Mouse (Mus musculus) neural tube, embryonic 15.5 days (tissue): Measurements from ENCODE around the gene Dmrtb1. TPM values are rescaled to one million over a fixed set of nuclear protein-coding genes. Genes with fewer than 3 reads are reported as not detected.

Source experiments
- ATAC-seq: fragments of 200-750 bp; cut with Nextera tagmentation; 2 replicates; pipeline ENCODE4 v1.8.0; 2017; ENCODE audit warnings: mild to moderate bottlenecking, moderate TSS enrichment, moderate library complexity; ENCODE audit not compliant: low FRiP score
- H3K27ac ChIP-seq: fragments of 300-500 bp; sonication (generic); replicated peaks from 2 replicates; pipeline ENCODE4 v1.5.1; 2015; ENCODE audit warnings: mild to moderate bottlenecking, inconsistent platforms
- H3K27me3 ChIP-seq: fragments of 300-500 bp; sonication (generic); replicated peaks from 2 replicates; pipeline ENCODE4 v1.6.1; 2015; ENCODE audit warnings: inconsistent platforms
- H3K36me3 ChIP-seq: fragments of 300-500 bp; sonication (generic); 2 replicates; pipeline ENCODE4 v1.6.1; 2015; ENCODE audit warnings: inconsistent platforms
- H3K4me1 ChIP-seq: fragments of 300-500 bp; sonication (generic); 2 replicates; pipeline ENCODE4 v1.6.1; 2015; ENCODE audit warnings: inconsistent platforms
- H3K4me2 ChIP-seq: fragments of 300-500 bp; sonication (generic); 2 replicates; pipeline ENCODE4 v1.6.1; 2015; ENCODE audit warnings: inconsistent platforms, mild to moderate bottlenecking, moderate library complexity
- H3K4me3 ChIP-seq: fragments of 300-500 bp; sonication (generic); replicated peaks from 2 replicates; pipeline ENCODE4 v1.5.1; 2015; ENCODE audit warnings: mild to moderate bottlenecking, inconsistent platforms
- H3K9ac ChIP-seq: fragments of 300-500 bp; sonication (generic); replicated peaks from 2 replicates; pipeline ENCODE4 v1.6.1; 2015; ENCODE audit warnings: mild to moderate bottlenecking, inconsistent platforms
- H3K9me3 ChIP-seq: fragments of 300-500 bp; sonication (generic); replicated peaks from 2 replicates; pipeline ENCODE4 v1.6.1; 2016; ENCODE audit warnings: inconsistent platforms
- WGBS: fragments of 180-500 bp; shearing (Covaris S2); methylation state at CpG from one replicate; pipeline ENCODE4 v1.1.7; 2015; ENCODE audit warnings: mixed read lengths; 5-methylcytosine and 5-hydroxymethylcytosine counted together
- microRNA-seq: library from miRNA; unstranded; fragments of <30 nt; microRNA quantifications from one replicate; pipeline ENCODE4, GENCODE M21; 2017
- polyA plus RNA-seq: library from polyadenylated mRNA; unstranded; fragments of >200 nt; fragmentation: Nextera tagmentation; extraction: Ambion mirVana; gene quantifications from 2 replicates; pipeline ENCODE4 v1.2.1, GENCODE M21; 2015

The Dmrtb1 gene
- polyA plus RNA-seq, 1 experiment from 2014 or later: 9.0 TPM

GRCm38 (mm10) chr4:107641624-107642023 lies 42.4 kb downstream of the Dmrtb1 start:
- Histone ChIP-seq H3K9me3 (no peaks in the 10 kb centered on the region), H3K9ac (no peak overlapping the region), H3K27ac (no peak overlapping the region), H3K4me1 (peaks cover 4% of the 10 kb centered on the region; the same call in 1 of the 2 replicates), H3K27me3 (no peaks in the 10 kb centered on the region), H3K4me2 (no peak overlapping the region), H3K4me3 (no peak overlapping the region), H3K36me3 (no peaks in the 10 kb centered on the region)
- 70% methylated on average over 4 of the region's 4 CpGs for WGBS
- no peak for ATAC-seq

GRCm38 (mm10) chr4:107638303-107638702 lies 45.7 kb downstream of the Dmrtb1 start:
- no peak; the same call in 1 of the 2 replicates for ATAC-seq
- Histone ChIP-seq H3K4me1 (peaks cover 4% of the 10 kb centered on the region; the same call in 1 of the 2 replicates), H3K36me3 (no peaks in the 10 kb centered on the region), H3K27ac (no peak overlapping the region), H3K4me2 (no peak overlapping the region), H3K27me3 (peaks cover 3% of the 10 kb centered on the region; the same call in 1 of the 2 replicates), H3K9ac (no peak overlapping the region), H3K9me3 (no peaks in the 10 kb centered on the region), H3K4me3 (no peak overlapping the region)
- WGBS: 44% methylated on average over 10 of the region's 10 CpGs

- Histone ChIP-seq H3K27me3 (peaks cover 3% of the 10 kb centered on the region; the same call in 1 of the 2 replicates), H3K9me3 (no peaks in the 10 kb centered on the region), H3K4me1 (peaks cover 6% of the 10 kb centered on the region; the same call in 1 of the 2 replicates), H3K27ac (no peak overlapping the region), H3K4me2 (no peak overlapping the region), H3K9ac (no peak overlapping the region), H3K36me3 (no peaks in the 10 kb centered on the region), H3K4me3 (no peak overlapping the region)
- ATAC-seq: no peak
- 71% methylated on average over 3 of the region's 3 CpGs for WGBS
Observed at GRCm38 (mm10) chr4:107637670-107638069, 46.4 kb downstream of the Dmrtb1 start.

- Histone ChIP-seq H3K9ac (no peak overlapping the region), H3K36me3 (no peaks in the 10 kb centered on the region), H3K27ac (no peak overlapping the region), H3K27me3 (peaks cover 3% of the 10 kb centered on the region; the same call in 1 of the 2 replicates), H3K4me1 (peaks cover 6% of the 10 kb centered on the region; the same call in 1 of the 2 replicates), H3K9me3 (no peaks in the 10 kb centered on the region), H3K4me2 (no peak overlapping the region), H3K4me3 (no peak overlapping the region)
- WGBS: 76% methylated on average over 6 of the region's 6 CpGs
- ATAC-seq: no peak
Observed at GRCm38 (mm10) chr4:107636099-107636498, 47.9 kb downstream of the Dmrtb1 start.

- 72% methylated on average over 6 of the region's 6 CpGs for WGBS
- H3K4me1 ChIP-seq: peaks cover 6% of the 10 kb centered on the region; the same call in 1 of the 2 replicates
- H3K27ac ChIP-seq: no peak overlapping the region
- no peak overlapping the region for H3K4me3 ChIP-seq
- peaks cover 3% of the 10 kb centered on the region; the same call in 1 of the 2 replicates for H3K27me3 ChIP-seq
- no peaks in the 10 kb centered on the region for H3K36me3 ChIP-seq
- no peak for ATAC-seq
- H3K9ac ChIP-seq: no peak overlapping the region
- no peak overlapping the region for H3K4me2 ChIP-seq
- no peaks in the 10 kb centered on the region for H3K9me3 ChIP-seq
Observed at GRCm38 (mm10) chr4:107634631-107635030, 49.4 kb downstream of the Dmrtb1 start.

GRCm38 (mm10) chr4:107628921-107629411 lies 55.1 kb downstream of the Dmrtb1 start:
- 54% methylated on average over 17 of the region's 17 CpGs for WGBS
- no peak overlapping the region for H3K4me3 ChIP-seq

GRCm38 (mm10) chr4:107628226-107628625 lies 55.8 kb downstream of the Dmrtb1 start:
- H3K36me3 ChIP-seq: no peaks in the 10 kb centered on the region
- no peaks in the 10 kb centered on the region for H3K9me3 ChIP-seq
- H3K4me3 ChIP-seq: no peak overlapping the region
- H3K4me1 ChIP-seq: peaks cover 19% of the 10 kb centered on the region; the same call in 1 of the 2 replicates
- no peak overlapping the region for H3K27ac ChIP-seq
- H3K9ac ChIP-seq: no peak overlapping the region
- H3K27me3 ChIP-seq: no peaks in the 10 kb centered on the region
- no peak for ATAC-seq
- 90% methylated on average over 4 of the region's 4 CpGs for WGBS
- no peak overlapping the region for H3K4me2 ChIP-seq

More at GRCm38 (mm10) chr4:107628921-107629411, 55.1 kb downstream of the Dmrtb1 start:
- peaks cover 13% of the 10 kb centered on the region; the same call in 1 of the 2 replicates for H3K4me1 ChIP-seq
- H3K4me2 ChIP-seq: no peak overlapping the region
- no peak for ATAC-seq
- H3K27ac ChIP-seq: no peak overlapping the region
- no peaks in the 10 kb centered on the region for H3K9me3 ChIP-seq
- H3K9ac ChIP-seq: no peak overlapping the region
- no peaks in the 10 kb centered on the region for H3K36me3 ChIP-seq
- no peaks in the 10 kb centered on the region for H3K27me3 ChIP-seq

Small RNA genes lying within 50 kb of the gene (microRNA-seq; reads per million reads assigned to microRNA genes)
- not detected for gene Gm25123

Other genes starting within 250 kb of the Dmrtb1 start
- 3.8 and 5.5 TPM in 2 replicates for gene Glis1, start 249.6 kb downstream of the Dmrtb1 start, polyA plus RNA-seq
- gene Lrp8, start 118.0 kb upstream of the Dmrtb1 start, polyA plus RNA-seq: 48.8 and 62.8 TPM in 2 replicates
- gene Magoh, start 195.5 kb upstream of the Dmrtb1 start, polyA plus RNA-seq: 105 and 120 TPM in 2 replicates
- 93.6 and 105 TPM in 2 replicates for gene 0610037L13Rik, start 205.6 kb upstream of the Dmrtb1 start, polyA plus RNA-seq
- gene Cpt2, start 239.4 kb upstream of the Dmrtb1 start, polyA plus RNA-seq: 16.8 and 20.4 TPM in 2 replicates